Mouse (Mus musculus): ENCODE results near the gene Ttpal.
A peak's percentile ranks its signal among the peaks of the same experiment; 100 is the strongest.

GRCm38 (mm10) chr2:163599226-163599625 lies 2.9 kb upstream of the Ttpal start:
- TF ChIP-seq EP300 (optimal IDR thresholded peaks at IDR 0.05) (no peak), CTCF (IDR thresholded peaks at IDR 0.05; ENCODE audit: low read depth) (peak; percentile 85)

All from stomach, postnatal 0 days (tissue).